Mouse (Mus musculus) E14TG2a.4 (cell line): ENCODE data around the gene Gm3187.
"Not testable (repeated sequence)": the region's sequence is repeated elsewhere in the genome, so short reads cannot be mapped to it uniquely, and the experiment has no call there.

Experiments used
- H3K27me3 ChIP-seq: 2 replicates; pipeline ENCODE4 v1.6.1; 2014; ENCODE audit warnings: low read length, control low read depth; ENCODE audit not compliant: insufficient read depth
- H3K36me3 ChIP-seq: 2 replicates; pipeline ENCODE4 v1.6.1; 2014; ENCODE audit warnings: low read length, control low read depth; ENCODE audit not compliant: insufficient read depth
- H3K4me1 ChIP-seq: replicated peaks from 2 replicates; pipeline ENCODE4 v1.6.1; 2014; ENCODE audit warnings: low read depth, low read length, control low read depth
- H3K4me3 ChIP-seq: replicated peaks from 2 replicates; pipeline ENCODE4 v1.5.1; 2014; ENCODE audit warnings: mild to moderate bottlenecking, low read length
- H3K9me3 ChIP-seq: 2 replicates; pipeline ENCODE4 v1.6.1; 2014; ENCODE audit warnings: low read length, control low read depth

Gene Gm3187

GRCm38 (mm10) chr14:5483907-5484306 is at the start of gene Gm3187:
TSS of gene Gm3187 (plus strand) at chr14:5484207.
- H3K36me3 ChIP-seq, H3K4me1 ChIP-seq, H3K9me3 ChIP-seq, H3K27me3 ChIP-seq, H3K4me3 ChIP-seq: not testable (repeated sequence)

DNA sequence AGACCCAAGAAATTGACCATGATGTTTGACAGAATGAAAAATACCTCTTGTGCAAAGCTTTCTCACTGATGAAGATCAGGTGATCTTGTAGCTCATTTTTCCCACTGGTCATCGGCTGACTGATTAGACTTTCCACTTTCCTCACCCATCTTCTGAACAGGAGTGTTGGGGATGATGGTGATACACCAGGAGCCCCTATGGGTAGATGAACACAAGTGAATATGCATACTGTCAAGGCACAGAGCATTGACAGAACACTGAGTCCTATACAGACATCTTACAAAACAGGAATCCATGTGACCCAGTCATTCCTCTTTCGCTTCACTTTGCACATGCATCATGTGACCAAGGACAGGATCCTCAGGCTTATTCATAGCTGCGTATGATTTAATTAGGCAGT is 28.6 kb upstream of the Gm3187 start, which contains the start of gene Gm3194:
Gene Gm3194, minus strand, starts transcription at position 101 of the 400 bp plus-strand sequence.
- not testable (repeated sequence) for H3K36me3 ChIP-seq, H3K9me3 ChIP-seq, H3K4me1 ChIP-seq, H3K4me3 ChIP-seq, H3K27me3 ChIP-seq

DNA sequence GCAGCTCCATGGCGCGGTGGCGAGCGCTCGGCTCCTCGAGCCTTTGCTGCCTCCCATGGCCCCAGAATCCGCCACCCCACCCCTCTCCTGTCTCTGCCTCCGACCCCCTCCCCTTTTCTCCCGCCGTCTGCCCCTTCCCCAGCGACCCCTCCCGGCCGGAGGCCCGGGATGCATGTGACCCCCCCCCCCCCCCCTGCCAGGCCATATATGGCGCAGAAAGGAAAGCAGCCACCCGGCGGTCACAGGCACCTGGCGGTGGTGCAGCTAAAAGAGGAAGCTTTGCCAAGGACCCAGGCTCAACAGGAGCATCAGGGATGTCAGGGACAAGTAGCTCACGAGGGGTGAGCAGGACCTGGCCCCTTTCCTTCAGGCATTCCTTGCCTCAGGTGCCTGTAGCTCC is 23.5 kb upstream of the Gm3187 start:
- H3K9me3 ChIP-seq, H3K27me3 ChIP-seq, H3K4me3 ChIP-seq, H3K36me3 ChIP-seq, H3K4me1 ChIP-seq: not testable (repeated sequence)

- H3K4me1 ChIP-seq, H3K36me3 ChIP-seq, H3K4me3 ChIP-seq, H3K27me3 ChIP-seq, H3K9me3 ChIP-seq: not testable (repeated sequence)
These were observed 6.3 kb upstream of the Gm3187 start, which contains the start of gene Gm8246 for GRCm38 (mm10) chr14:5477730-5478129. TSS of gene Gm8246 (minus strand) at chr14:5477830.

DNA sequence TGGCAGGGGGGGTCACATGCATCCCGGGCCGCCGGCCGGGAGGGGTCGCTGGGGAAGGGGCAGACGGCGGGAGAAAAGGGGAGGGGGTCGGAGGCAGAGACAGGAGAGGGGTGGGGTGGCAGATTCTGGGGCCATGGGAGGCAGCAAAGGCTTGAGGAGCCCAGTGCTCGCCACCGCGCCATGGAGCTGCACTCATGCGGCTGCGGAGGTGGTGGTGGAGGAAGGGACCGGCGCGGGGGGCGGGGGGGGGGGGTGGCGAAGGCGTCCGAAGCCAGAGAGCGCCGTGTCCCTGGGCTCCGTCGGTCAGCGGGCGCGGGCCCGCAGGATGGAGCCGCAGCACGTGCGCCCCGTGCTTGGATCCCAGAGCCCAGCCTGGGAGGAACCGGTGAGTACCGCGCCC is 17.4 kb downstream of the Gm3187 start, which contains the start of gene Gm3488:
Gene Gm3488, plus strand, starts transcription at position 301 of the 400 bp plus-strand sequence.
- not testable (repeated sequence) for H3K36me3 ChIP-seq, H3K9me3 ChIP-seq, H3K27me3 ChIP-seq, H3K4me1 ChIP-seq, H3K4me3 ChIP-seq

DNA sequence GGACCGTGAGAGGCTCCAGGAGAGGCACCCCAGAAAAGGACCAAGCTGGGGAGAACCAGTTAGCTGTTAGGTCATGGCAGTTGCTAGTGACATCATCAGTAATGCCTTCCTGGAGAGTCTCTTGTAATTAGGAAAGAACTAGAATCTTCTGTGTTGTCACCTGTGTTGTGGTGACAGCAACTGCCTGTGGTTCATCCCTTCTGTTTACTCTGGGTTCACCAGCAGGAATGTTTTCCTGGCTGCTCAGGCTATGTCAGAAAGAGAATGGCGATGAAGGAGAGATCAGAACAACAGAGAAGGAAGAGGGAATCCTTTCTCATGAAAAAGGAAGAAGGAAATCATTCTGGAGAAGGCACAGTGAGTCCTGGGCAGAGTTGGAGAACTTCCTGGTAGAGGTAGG is 54.2 kb downstream of the Gm3187 start, which contains the start of gene Gm3532:
Gene Gm3532, plus strand, starts transcription at position 301 of the 400 bp plus-strand sequence.
- not testable (repeated sequence) for H3K36me3 ChIP-seq, H3K27me3 ChIP-seq, H3K9me3 ChIP-seq, H3K4me3 ChIP-seq, H3K4me1 ChIP-seq
